Mouse (Mus musculus): Measurements from ENCODE around the gene Vps33a.
A peak's percentile ranks its signal among the peaks of the same experiment; 100 is the strongest.

Gene Vps33a

GRCm38 (mm10) chr5:123572357-123573186, at the start of gene Vps33a:
Gene Vps33a (minus strand): TSS chr5:123573038.
- TF ChIP-seq GATA4 (IDR thresholded peaks at IDR 0.05; ENCODE audit: insufficient replicate concordance, low read length), result no peak

GRCm38 (mm10) chr5:123622421-123622820, 49.6 kb upstream of the Vps33a start:
- no peak for TF ChIP-seq GATA4 (IDR thresholded peaks at IDR 0.05; ENCODE audit: insufficient replicate concordance, low read length)

GRCm38 (mm10) chr5:123618558-123618957, 45.7 kb upstream of the Vps33a start:
- TF ChIP-seq GATA4 (IDR thresholded peaks at IDR 0.05; ENCODE audit: insufficient replicate concordance, low read length), result no peak

GRCm38 (mm10) chr5:123614246-123614645, 41.4 kb upstream of the Vps33a start:
- no peak for TF ChIP-seq GATA4 (IDR thresholded peaks at IDR 0.05; ENCODE audit: insufficient replicate concordance, low read length)

GRCm38 (mm10) chr5:123609843-123610242, 37.0 kb upstream of the Vps33a start:
- no peak for TF ChIP-seq GATA4 (IDR thresholded peaks at IDR 0.05; ENCODE audit: insufficient replicate concordance, low read length)

GRCm38 (mm10) chr5:123609416-123609815, 36.6 kb upstream of the Vps33a start:
- TF ChIP-seq GATA4 (IDR thresholded peaks at IDR 0.05; ENCODE audit: insufficient replicate concordance, low read length), result no peak

GRCm38 (mm10) chr5:123607211-123607669, 34.4 kb upstream of the Vps33a start:
- peak; percentile 63; the same call in 1 of the 2 replicates for TF ChIP-seq GATA4 (IDR thresholded peaks at IDR 0.05; ENCODE audit: insufficient replicate concordance, low read length)

GRCm38 (mm10) chr5:123603496-123603895, 30.7 kb upstream of the Vps33a start:
- peak; percentile 7; the same call in 1 of the 2 replicates for TF ChIP-seq GATA4 (IDR thresholded peaks at IDR 0.05; ENCODE audit: insufficient replicate concordance, low read length)

- TF ChIP-seq GATA4 (IDR thresholded peaks at IDR 0.05; ENCODE audit: insufficient replicate concordance, low read length), result no peak
Measured at GRCm38 (mm10) chr5:123602174-123602573, 29.3 kb upstream of the Vps33a start.

- no peak for TF ChIP-seq GATA4 (IDR thresholded peaks at IDR 0.05; ENCODE audit: insufficient replicate concordance, low read length)
Measured at GRCm38 (mm10) chr5:123599319-123599718, 26.5 kb upstream of the Vps33a start.

GRCm38 (mm10) chr5:123593622-123594280, 20.9 kb upstream of the Vps33a start:
- no peak for TF ChIP-seq GATA4 (IDR thresholded peaks at IDR 0.05; ENCODE audit: insufficient replicate concordance, low read length)

GRCm38 (mm10) chr5:123580043-123580442, 7.2 kb upstream of the Vps33a start:
- no peak for TF ChIP-seq GATA4 (IDR thresholded peaks at IDR 0.05; ENCODE audit: insufficient replicate concordance, low read length)

- TF ChIP-seq GATA4 (IDR thresholded peaks at IDR 0.05; ENCODE audit: insufficient replicate concordance, low read length), result no peak
Measured at GRCm38 (mm10) chr5:123576696-123577095, 3.9 kb upstream of the Vps33a start.

- TF ChIP-seq GATA4 (IDR thresholded peaks at IDR 0.05; ENCODE audit: insufficient replicate concordance, low read length), result no peak
Measured at GRCm38 (mm10) chr5:123573362-123573761, 524 bp upstream of the Vps33a start.

- no peak for TF ChIP-seq GATA4 (IDR thresholded peaks at IDR 0.05; ENCODE audit: insufficient replicate concordance, low read length)
Measured at GRCm38 (mm10) chr5:123561128-123561527, 11.7 kb downstream of the Vps33a start.

GRCm38 (mm10) chr5:123559588-123559987, 13.2 kb downstream of the Vps33a start:
- TF ChIP-seq GATA4 (IDR thresholded peaks at IDR 0.05; ENCODE audit: insufficient replicate concordance, low read length), result no peak

All from liver, adult (tissue).